Mouse (Mus musculus) liver, embryonic 14 days (tissue): ENCODE measurements around the gene Ogfod1. TPM values are rescaled to one million over a fixed set of nuclear protein-coding genes. Genes with fewer than 3 reads are reported as not detected.

Experiments
- polyA plus RNA-seq: library from polyadenylated mRNA; depleted of rRNA; stranded (reverse); fragments of >200 nt; gene quantifications from 2 replicates; pipeline ENCODE4 v1.2.3, GENCODE M21; 2012; rRNA removed

Ogfod1 gene
- 3.1 and 3.3 TPM in 2 replicates for polyA plus RNA-seq

DNA sequence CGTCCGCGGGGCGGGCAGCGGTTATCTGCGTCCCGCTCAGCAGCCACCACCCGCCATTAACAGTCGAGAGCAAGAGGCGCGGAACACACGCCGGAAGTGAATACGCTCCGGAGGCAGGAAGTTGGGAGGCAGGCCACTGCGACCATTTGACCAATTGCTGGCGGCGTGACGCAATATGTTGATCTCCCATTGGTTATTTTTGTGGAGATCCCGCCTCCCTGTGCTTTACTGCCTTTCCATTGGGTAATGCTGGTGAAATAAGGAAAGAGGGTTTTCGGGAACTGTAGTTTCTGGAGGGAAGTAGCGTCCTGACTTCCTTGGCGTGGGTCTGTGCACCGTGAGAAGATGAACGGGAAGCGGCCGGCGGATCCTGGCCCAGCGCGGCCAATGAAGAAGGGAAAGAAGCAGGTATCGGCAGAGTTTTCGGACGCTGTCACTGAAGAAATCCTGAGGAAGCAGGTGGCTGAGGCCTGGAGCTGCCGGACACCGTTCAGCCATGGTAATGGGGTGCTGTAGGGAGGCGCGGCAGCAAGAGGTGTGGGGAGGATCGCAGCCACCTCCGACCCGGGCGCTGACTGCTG is at the start of gene Ogfod1, which contains the start of gene Nudt21:
TSS of gene Ogfod1 (plus strand) at position 255 of the 581 bp plus-strand sequence.
TSS of gene Nudt21 (minus strand) at position 88 of the 581 bp plus-strand sequence.

DNA sequence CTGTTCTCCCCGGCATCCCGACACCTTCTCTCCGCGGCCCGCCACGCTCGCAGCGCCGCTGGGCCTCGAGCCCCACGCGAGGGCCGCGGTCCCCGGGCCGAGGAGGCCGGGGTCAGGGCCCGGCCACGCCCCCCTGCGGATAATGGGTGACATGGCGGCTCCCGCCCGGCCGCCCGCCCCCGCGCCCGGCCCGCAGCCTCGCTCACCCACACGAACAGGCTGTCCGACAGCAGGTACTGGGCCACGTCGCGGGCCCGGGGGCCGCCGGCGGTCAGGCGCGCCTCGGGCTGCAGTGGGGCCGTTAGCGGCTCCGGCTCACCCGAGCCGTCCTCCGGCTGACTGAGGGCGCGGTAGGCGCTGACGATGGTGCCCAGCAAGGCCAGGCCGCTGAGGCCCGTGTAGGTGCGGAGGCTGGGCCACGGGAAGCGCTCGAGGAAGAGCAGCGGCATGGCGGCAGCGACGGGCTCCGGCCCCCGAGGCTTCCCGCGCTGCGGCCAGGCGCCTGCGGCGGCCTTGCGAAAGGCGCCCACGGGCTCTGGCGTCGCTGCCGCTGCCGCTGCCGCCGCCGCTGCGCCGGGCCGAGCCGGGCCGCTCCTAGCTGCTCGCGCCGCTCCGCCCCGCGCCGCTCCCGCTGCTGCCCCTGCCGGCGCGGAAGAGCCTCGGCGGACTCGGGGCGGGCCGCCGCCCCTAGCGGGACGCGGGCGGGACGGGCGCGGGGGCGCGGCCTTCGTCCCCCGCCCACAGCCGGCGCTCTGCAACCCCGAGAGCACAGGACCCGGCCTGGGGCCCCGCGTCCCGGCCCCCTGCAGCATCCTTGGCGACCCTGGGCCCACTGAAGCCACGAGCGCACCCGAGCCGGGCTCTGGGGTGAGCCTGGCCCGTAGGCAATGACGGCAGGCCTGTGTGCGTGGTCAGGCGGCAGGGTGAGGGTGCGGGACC is 24.7 kb upstream of the Ogfod1 start, which contains the start of gene Amfr:
TSS of gene Amfr (minus strand) at position 830 of the 939 bp plus-strand sequence.

GRCm38 (mm10) chr8:94098081-94098974 is 61.3 kb downstream of the Ogfod1 start, which contains the start of gene Bbs2:
TSS of gene Bbs2 (minus strand) at chr8:94098928.

Other genes starting within 250 kb of the Ogfod1 start
- gene Gnao1, start 227.2 kb upstream of the Ogfod1 start, polyA plus RNA-seq = 0.45 and 1.5 TPM in 2 replicates
- 35.0 and 41.4 TPM in 2 replicates for gene Amfr, start 24.4 kb upstream of the Ogfod1 start, polyA plus RNA-seq
- 34.3 and 38.5 TPM in 2 replicates for gene Nudt21, start 167 bp upstream of the Ogfod1 start, polyA plus RNA-seq
- gene Bbs2, start 61.7 kb downstream of the Ogfod1 start, polyA plus RNA-seq = 4.1 and 4.4 TPM in 2 replicates
- 1.2 and 2.2 TPM in 2 replicates for gene Mt4, start 100.0 kb downstream of the Ogfod1 start, polyA plus RNA-seq
- 0.18 and 0.37 TPM in 2 replicates for gene Mt3, start 115.4 kb downstream of the Ogfod1 start, polyA plus RNA-seq
- gene Mt2, start 135.5 kb downstream of the Ogfod1 start, polyA plus RNA-seq = 1,467 and 1,952 TPM in 2 replicates
- 2,043 and 2,631 TPM in 2 replicates for gene Mt1, start 141.9 kb downstream of the Ogfod1 start, polyA plus RNA-seq
- gene Nup93, start 177.4 kb downstream of the Ogfod1 start, polyA plus RNA-seq = 27.6 and 31.3 TPM in 2 replicates